Mouse (Mus musculus) heart, adult 8-10 months (tissue): ENCODE data around the gene Stx3. TPM values are rescaled to one million over a fixed set of nuclear protein-coding genes. Genes with fewer than 3 reads are reported as not detected.

ENCODE experiments used
- DNase-seq: peaks from one replicate; pipeline ENCODE4 v3.0.0; 2022; ENCODE audit warnings: low spot score
- total RNA-seq, 4 experiments: library from RNA; stranded (reverse); gene quantifications; 2 replicates each; pipeline ENCODE4 v1.2.4; 2022

The Stx3 gene
- total RNA-seq = 1 to 10 TPM; 3.0 to 5.4 (median 3.4) TPM

- DNase-seq = no peak
Observed at GRCm38 (mm10) chr19:11819143-11819700, at the start of gene Stx3. Gene Stx3, minus strand, starts transcription at chr19:11819403.

GRCm38 (mm10) chr19:11867837-11868236 lies 48.6 kb upstream of the Stx3 start:
- no peak for DNase-seq

- no peak for DNase-seq
Observed at GRCm38 (mm10) chr19:11860966-11861365, 41.8 kb upstream of the Stx3 start, which contains the start of gene Olfr1418. Gene Olfr1418, minus strand, starts transcription at chr19:11861066.

GRCm38 (mm10) chr19:11856506-11856905 lies 37.3 kb upstream of the Stx3 start:
- no peak for DNase-seq

- no peak for DNase-seq
Observed at GRCm38 (mm10) chr19:11854821-11855220, 35.6 kb upstream of the Stx3 start.

GRCm38 (mm10) chr19:11852652-11853051 lies 33.4 kb upstream of the Stx3 start:
- no peak for DNase-seq

GRCm38 (mm10) chr19:11846333-11846732 lies 27.1 kb upstream of the Stx3 start:
- no peak for DNase-seq

GRCm38 (mm10) chr19:11839119-11839518 lies 19.9 kb upstream of the Stx3 start, which contains the start of gene Olfr1417:
Gene Olfr1417, minus strand, starts transcription at chr19:11839219.
- no peak for DNase-seq

GRCm38 (mm10) chr19:11823346-11824065 lies 4.3 kb upstream of the Stx3 start:
- no peak for DNase-seq

GRCm38 (mm10) chr19:11820211-11820610 lies 1.0 kb upstream of the Stx3 start:
- no peak for DNase-seq

GRCm38 (mm10) chr19:11819800-11820199 lies 597 bp upstream of the Stx3 start:
- peak; percentile 85 for DNase-seq

GRCm38 (mm10) chr19:11818199-11819142 lies 732 bp downstream of the Stx3 start:
- DNase-seq = peak; percentile 35

GRCm38 (mm10) chr19:11817586-11817985 lies 1.6 kb downstream of the Stx3 start:
- no peak for DNase-seq

GRCm38 (mm10) chr19:11816706-11817105 lies 2.5 kb downstream of the Stx3 start:
- no peak for DNase-seq

GRCm38 (mm10) chr19:11814742-11815333 lies 4.4 kb downstream of the Stx3 start:
- no peak for DNase-seq

GRCm38 (mm10) chr19:11813649-11814048 lies 5.6 kb downstream of the Stx3 start:
- DNase-seq = peak; percentile 49

- DNase-seq = no peak
Observed at GRCm38 (mm10) chr19:11813136-11813535, 6.1 kb downstream of the Stx3 start.

GRCm38 (mm10) chr19:11811688-11812365 lies 7.4 kb downstream of the Stx3 start:
- no peak for DNase-seq

GRCm38 (mm10) chr19:11810856-11811255 lies 8.3 kb downstream of the Stx3 start:
- peak; percentile 58 for DNase-seq

GRCm38 (mm10) chr19:11810003-11810758 lies 9.0 kb downstream of the Stx3 start:
- DNase-seq = no peak
